Mouse (Mus musculus): Measurements from ENCODE around the gene Xdh. TPM values are rescaled to one million over a fixed set of nuclear protein-coding genes. Genes with fewer than 3 reads are reported as not detected.

Gene Xdh
- total and polyA plus RNA-seq, 3 experiments, result 51.7 to 187 (median 134) TPM

GRCm38 (mm10) chr17:73964856-73965255 lies 14.9 kb upstream of the Xdh start:
- TF ChIP-seq CTCF (IDR thresholded peaks at IDR 0.05), result no peak
- TF ChIP-seq EP300 (IDR thresholded peaks at IDR 0.05; ENCODE audit: insufficient read depth, low read depth, low read length), result no peak
- no peak for TF ChIP-seq POLR2A (IDR thresholded peaks at IDR 0.05; ENCODE audit: insufficient read depth, low read depth, low read length)
- intact Hi-C loops (cut with DNase I), result no loop called here

DNA sequence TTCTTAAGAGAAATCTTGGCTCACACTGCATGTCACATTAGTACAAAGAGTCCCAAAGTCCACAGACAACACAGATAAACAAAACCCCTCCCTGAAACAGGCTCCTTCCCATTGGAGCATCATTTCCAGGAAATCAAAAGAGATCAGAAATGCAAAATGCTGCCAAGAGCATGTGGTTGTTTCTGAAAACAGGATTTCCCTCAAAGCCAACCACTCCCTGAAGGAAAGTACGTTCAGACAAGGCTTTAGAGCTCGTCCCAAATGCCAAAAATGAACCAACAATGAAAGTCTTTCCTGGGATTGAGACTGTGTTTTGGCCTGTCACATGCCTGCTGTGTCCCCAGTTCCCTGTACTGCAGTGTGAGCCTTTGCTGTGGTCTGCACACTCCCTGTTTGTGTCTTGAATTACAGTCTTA lies 12.6 kb upstream of the Xdh start:
- WGBS, result 29% methylated on average over 2 of the region's 2 CpGs
- no peaks in the 10 kb centered on the region for H3K27me3 ChIP-seq (ENCODE audit: control insufficient read depth, insufficient read depth, low read length)
- intact Hi-C loops (cut with DNase I), result loop anchor here (1.0 kb wide), 1 partner anchor 29 kb away; no protein-coding TSS in a partner anchor
- H3K27ac ChIP-seq, result peak overlapping the region; percentile 89
- H3K36me3 ChIP-seq (ENCODE audit: control insufficient read depth, insufficient read depth, low read length), result peaks cover 16% of the 10 kb centered on the region
- no peak overlapping the region for H3K4me3 ChIP-seq
- no peak overlapping the region for H3K9ac ChIP-seq (ENCODE audit: low read depth, low read length)
- peak; percentile 92 for TF ChIP-seq EP300 (IDR thresholded peaks at IDR 0.05; ENCODE audit: insufficient read depth, low read depth, low read length)
- no peak for TF ChIP-seq CTCF (IDR thresholded peaks at IDR 0.05)
- peak; percentile 80 for TF ChIP-seq POLR2A (IDR thresholded peaks at IDR 0.05; ENCODE audit: insufficient read depth, low read depth, low read length)
- H3K79me2 ChIP-seq (replicated peaks; ENCODE audit: control insufficient read depth, insufficient read depth, low read length), result no peaks in the 10 kb centered on the region
- H3K4me1 ChIP-seq (ENCODE audit: control insufficient read depth, insufficient read depth, low read length), result peaks cover 20% of the 10 kb centered on the region
- DNase-seq, result peak in 1 of 2 experiments; percentile 71

More at GRCm38 (mm10) chr17:73964856-73965255, 14.9 kb upstream of the Xdh start:
- Histone ChIP-seq H3K27me3 (ENCODE audit: control insufficient read depth, insufficient read depth, low read length) (no peaks in the 10 kb centered on the region), H3K4me1 (ENCODE audit: control insufficient read depth, insufficient read depth, low read length) (peaks cover 23% of the 10 kb centered on the region), H3K9ac (ENCODE audit: low read depth, low read length) (no peak overlapping the region), H3K4me3 (no peak overlapping the region), H3K36me3 (ENCODE audit: control insufficient read depth, insufficient read depth, low read length) (peaks cover 19% of the 10 kb centered on the region), H3K27ac (peak overlapping the region; percentile 89), H3K79me2 (replicated peaks; ENCODE audit: control insufficient read depth, insufficient read depth, low read length) (no peaks in the 10 kb centered on the region)
- no peak for DNase-seq
- 84% methylated on average over 9 of the region's 9 CpGs for WGBS

- no peaks in the 10 kb centered on the region for H3K79me2 ChIP-seq (replicated peaks; ENCODE audit: control insufficient read depth, insufficient read depth, low read length)
- 70% methylated on average over 1 of the region's 1 CpGs for WGBS
- no peaks in the 10 kb centered on the region for H3K27me3 ChIP-seq (ENCODE audit: control insufficient read depth, insufficient read depth, low read length)
- H3K4me3 ChIP-seq, result no peak overlapping the region
- no peak overlapping the region; the same call in 1 of the 2 replicates for H3K9ac ChIP-seq (ENCODE audit: low read depth, low read length)
- intact Hi-C loops (cut with DNase I), result loop anchor here (1.0 kb wide), 1 partner anchor 29 kb away; no protein-coding TSS in a partner anchor
- H3K27ac ChIP-seq, result peak overlapping the region; percentile 89
- H3K36me3 ChIP-seq (ENCODE audit: control insufficient read depth, insufficient read depth, low read length), result peaks cover 16% of the 10 kb centered on the region
- no peak for DNase-seq
- peaks cover 17% of the 10 kb centered on the region for H3K4me1 ChIP-seq (ENCODE audit: control insufficient read depth, insufficient read depth, low read length)
- TF ChIP-seq EP300 (IDR thresholded peaks at IDR 0.05; ENCODE audit: insufficient read depth, low read depth, low read length), result no peak
- no peak for TF ChIP-seq POLR2A (IDR thresholded peaks at IDR 0.05; ENCODE audit: insufficient read depth, low read depth, low read length)
- no peak for TF ChIP-seq CTCF (IDR thresholded peaks at IDR 0.05)
These were observed 11.9 kb upstream of the Xdh start for GRCm38 (mm10) chr17:73961801-73962403.

DNA sequence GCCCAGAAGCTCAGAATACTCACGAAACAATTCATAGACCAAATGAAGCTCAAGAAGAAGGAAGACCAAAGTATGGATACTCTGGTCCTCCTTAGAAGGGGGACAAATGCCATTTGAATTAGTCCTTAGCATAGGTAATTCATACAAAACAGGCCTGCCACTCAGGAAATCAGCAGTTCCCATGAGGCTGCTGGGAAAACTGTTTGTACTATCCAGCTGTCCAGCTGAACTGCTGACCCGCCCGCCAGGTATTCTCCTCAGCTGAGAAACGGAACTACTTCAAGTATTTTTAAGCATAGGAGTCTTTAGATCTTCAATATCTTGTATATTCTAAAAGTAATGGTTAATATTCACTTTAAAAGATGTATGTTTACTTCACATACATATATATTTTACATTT lies 10.7 kb upstream of the Xdh start:
- Histone ChIP-seq H3K79me2 (replicated peaks; ENCODE audit: control insufficient read depth, insufficient read depth, low read length) (no peaks in the 10 kb centered on the region), H3K4me3 (no peak overlapping the region), H3K9ac (ENCODE audit: low read depth, low read length) (no peak overlapping the region), H3K27ac (peak overlapping the region; percentile 89), H3K4me1 (ENCODE audit: control insufficient read depth, insufficient read depth, low read length) (peaks cover 17% of the 10 kb centered on the region), H3K36me3 (ENCODE audit: control insufficient read depth, insufficient read depth, low read length) (peaks cover 16% of the 10 kb centered on the region), H3K27me3 (ENCODE audit: control insufficient read depth, insufficient read depth, low read length) (no peaks in the 10 kb centered on the region)
- intact Hi-C loops (cut with DNase I), result no loop called here
- WGBS, result 42% methylated on average over 4 of the region's 4 CpGs
- peak in 1 of 2 experiments; percentile 39 for DNase-seq
- peak; percentile 83; the same call in 1 of the 2 replicates for TF ChIP-seq EP300 (IDR thresholded peaks at IDR 0.05; ENCODE audit: insufficient read depth, low read depth, low read length)
- TF ChIP-seq POLR2A (IDR thresholded peaks at IDR 0.05; ENCODE audit: insufficient read depth, low read depth, low read length), result no peak

- Histone ChIP-seq H3K36me3 (ENCODE audit: control insufficient read depth, insufficient read depth, low read length) (no peaks in the 10 kb centered on the region), H3K4me3 (no peak overlapping the region), H3K4me1 (ENCODE audit: control insufficient read depth, insufficient read depth, low read length) (peaks cover 13% of the 10 kb centered on the region), H3K27ac (peak overlapping the region; percentile 88), H3K79me2 (replicated peaks; ENCODE audit: control insufficient read depth, insufficient read depth, low read length) (no peaks in the 10 kb centered on the region), H3K27me3 (ENCODE audit: control insufficient read depth, insufficient read depth, low read length) (no peaks in the 10 kb centered on the region), H3K9ac (ENCODE audit: low read depth, low read length) (no peak overlapping the region)
- TF ChIP-seq CTCF (IDR thresholded peaks at IDR 0.05), result no peak
- intact Hi-C loops (cut with DNase I), result no loop called here
- DNase-seq, result peak; percentile 50 to 51
- WGBS, result 41% methylated on average over 4 of the region's 4 CpGs
These were observed 2.1 kb upstream of the Xdh start for GRCm38 (mm10) chr17:73952103-73952521.

DNA sequence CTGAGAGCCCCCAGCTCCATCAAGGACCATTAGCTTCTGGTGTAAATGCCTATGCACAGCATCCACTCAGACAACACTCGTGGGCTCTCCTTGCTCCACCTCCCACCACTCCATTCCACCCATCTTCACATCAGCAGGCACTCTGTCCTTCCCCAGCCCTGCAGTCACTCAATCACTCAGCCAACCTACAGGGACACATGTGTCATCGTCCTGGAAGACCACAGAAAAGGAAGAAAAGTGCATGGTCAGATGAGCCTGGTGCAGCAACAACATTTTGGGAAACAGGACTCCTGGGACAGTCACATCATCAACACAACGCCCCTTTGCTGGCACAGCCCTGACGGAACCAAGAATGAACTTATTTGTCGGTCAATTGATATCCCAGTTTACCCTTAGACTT lies 974 bp upstream of the Xdh start:
- Histone ChIP-seq H3K9ac (ENCODE audit: low read depth, low read length) (peak overlapping the region; percentile 26; the same call in 1 of the 2 replicates), H3K36me3 (ENCODE audit: control insufficient read depth, insufficient read depth, low read length) (no peaks in the 10 kb centered on the region), H3K4me1 (ENCODE audit: control insufficient read depth, insufficient read depth, low read length) (peaks cover 13% of the 10 kb centered on the region), H3K4me3 (no peak overlapping the region), H3K27me3 (ENCODE audit: control insufficient read depth, insufficient read depth, low read length) (no peaks in the 10 kb centered on the region), H3K79me2 (replicated peaks; ENCODE audit: control insufficient read depth, insufficient read depth, low read length) (no peaks in the 10 kb centered on the region), H3K27ac (peak overlapping the region; percentile 88)
- TF ChIP-seq POLR2A (IDR thresholded peaks at IDR 0.05; ENCODE audit: insufficient read depth, low read depth, low read length), result no peak
- intact Hi-C loops (cut with DNase I), result no loop called here
- WGBS, result 72% methylated on average over 5 of the region's 5 CpGs
- no peak for DNase-seq
